Mouse (Mus musculus): ENCODE measurements around the gene Dynll1. TPM values are rescaled to one million over a fixed set of nuclear protein-coding genes. Genes with fewer than 3 reads are reported as not detected.

Gene Dynll1
- total and polyA plus RNA-seq, 3 experiments = 561 to 740 (median 736) TPM

- peak; percentile 96 for DNase-seq (ENCODE audit: low read depth, low spot score)
- Histone ChIP-seq H3K36me3 (ENCODE audit: control insufficient read depth in 1 of 2, insufficient read depth in 2 of 2, low read length in 2 of 2) (peaks cover 2 to 28% of the 10 kb centered on the region in 2 experiments; a peak in 3 of 4 replicates), H3K27me3 (ENCODE audit: control insufficient read depth in 1 of 2, insufficient read depth in 2 of 2, low read length in 2 of 2) (no peaks in the 10 kb centered on the region), H3K79me2 (ENCODE audit: control insufficient read depth, insufficient read depth, low read length, poor library complexity) (peaks cover 49% of the 10 kb centered on the region), H3K4me3 (ENCODE audit: control insufficient read depth in 1 of 2, insufficient read depth in 1 of 2, low read depth in 2 of 2, low read length in 2 of 2) (peak within 1 kb of the TSS; percentile 94 to 95), H3K9me3 (replicated peaks; ENCODE audit: insufficient read depth, low read length) (no peaks in the 10 kb centered on the region), H3K27ac (ENCODE audit: control insufficient read depth, low read depth, low read length) (peak within 1 kb of the TSS; percentile 80), H3K4me1 (ENCODE audit: control insufficient read depth in 1 of 2, insufficient read depth in 2 of 2, low read length in 2 of 2) (peaks cover 2 to 12% of the 10 kb centered on the region in 2 experiments; a peak in 1 of 4 replicates), H3K9ac (ENCODE audit: control insufficient read depth, low read depth, low read length, poor library complexity, severe bottlenecking) (peak within 1 kb of the TSS; percentile 92)
- TF ChIP-seq NELFE (IDR thresholded peaks at IDR 0.05; ENCODE audit: low read depth, low read length) (peak; percentile 57; the same call in 1 of the 2 replicates), POLR2A (IDR thresholded peaks at IDR 0.05; ENCODE audit: control insufficient read depth in 1 of 2, insufficient read depth in 1 of 2, low read depth in 1 of 2, low read length in 2 of 2, poor library complexity in 1 of 2) (peak; percentile 83 to 85), ELF1 (IDR thresholded peaks at IDR 0.05; ENCODE audit: low read depth, low read length) (peak; percentile 81), SIN3A (IDR thresholded peaks at IDR 0.05; ENCODE audit: low read length) (peak; percentile 62), CHD2 (IDR thresholded peaks at IDR 0.05; ENCODE audit: low read length) (no peak), MAZ (IDR thresholded peaks at IDR 0.05; ENCODE audit: low read depth, low read length) (peak; percentile 95), ZMIZ1 (IDR thresholded peaks at IDR 0.05; ENCODE audit: low read depth, low read length) (peak; percentile 62), ETS1 (IDR thresholded peaks at IDR 0.05; ENCODE audit: low read depth, low read length) (peak; percentile 41; the same call in 1 of the 2 replicates), ZC3H11A (IDR thresholded peaks at IDR 0.05; ENCODE audit: low read depth, low read length) (no peak), TCF12 (IDR thresholded peaks at IDR 0.05; ENCODE audit: low read depth, low read length) (peak; percentile 22; the same call in 1 of the 2 replicates), MEF2A (IDR thresholded peaks at IDR 0.05; ENCODE audit: extremely low read depth, insufficient replicate concordance, low read depth, low read length, poor library complexity, severe bottlenecking) (no peak), NRF1 (IDR thresholded peaks at IDR 0.05; ENCODE audit: insufficient read depth, low read depth, low read length, poor library complexity, severe bottlenecking) (peak; percentile 94), MAX (IDR thresholded peaks at IDR 0.05; ENCODE audit: low read length) (0 out of 2 replicates have a peak, but pooled peaks have one; percentile 21), HCFC1 (IDR thresholded peaks at IDR 0.05; ENCODE audit: low read depth, low read length) (peak; percentile 84), USF1 (IDR thresholded peaks at IDR 0.05; ENCODE audit: low read depth, low read length) (peak; percentile 13; the same call in 1 of the 2 replicates)
Observed at GRCm38 (mm10) chr5:115326875-115327609, 26.2 kb upstream of the Dynll1 start, which contains the start of gene Srsf9. Gene Srsf9 (plus strand): TSS chr5:115327177.

- Histone ChIP-seq H3K9me3 (replicated peaks; ENCODE audit: insufficient read depth, low read length) (no peaks in the 10 kb centered on the region), H3K36me3 (ENCODE audit: control insufficient read depth in 1 of 2, insufficient read depth in 2 of 2, low read length in 2 of 2) (peaks cover 0 to 24% of the 10 kb centered on the region in 2 experiments; a peak in 2 of 4 replicates), H3K27me3 (ENCODE audit: control insufficient read depth in 1 of 2, insufficient read depth in 2 of 2, low read length in 2 of 2) (no peaks in the 10 kb centered on the region), H3K4me3 (ENCODE audit: control insufficient read depth in 1 of 2, insufficient read depth in 1 of 2, low read depth in 2 of 2, low read length in 2 of 2) (peak overlapping the region; percentile 85 to 92), H3K27ac (ENCODE audit: control insufficient read depth, low read depth, low read length) (peak overlapping the region; percentile 80), H3K9ac (ENCODE audit: control insufficient read depth, low read depth, low read length, poor library complexity, severe bottlenecking) (peak overlapping the region; percentile 83), H3K79me2 (ENCODE audit: control insufficient read depth, insufficient read depth, low read length, poor library complexity) (peaks cover 46% of the 10 kb centered on the region), H3K4me1 (ENCODE audit: control insufficient read depth in 1 of 2, insufficient read depth in 2 of 2, low read length in 2 of 2) (peaks cover 2 to 10% of the 10 kb centered on the region in 2 experiments; a peak in 1 of 4 replicates)
- peak; percentile 75 for DNase-seq (ENCODE audit: low read depth, low spot score)
- TF ChIP-seq USF2 (IDR thresholded peaks at IDR 0.05; ENCODE audit: borderline replicate concordance in 1 of 2, insufficient read depth in 1 of 2, low read depth in 1 of 2, low read length in 2 of 2) (no peak), SMC3 (IDR thresholded peaks at IDR 0.05; ENCODE audit: low read depth, low read length) (peak; percentile 20), MAZ (IDR thresholded peaks at IDR 0.05; ENCODE audit: low read depth, low read length) (0 out of 2 replicates have a peak, but pooled peaks have one; percentile 28), EP300 (IDR thresholded peaks at IDR 0.05; ENCODE audit: low read depth in 1 of 2, low read length in 2 of 2) (peak in 1 of 2 experiments; percentile 54; a peak in 2 of 4 replicates), TBP (IDR thresholded peaks at IDR 0.05; ENCODE audit: low read depth, low read length) (peak; percentile 64), ZMIZ1 (IDR thresholded peaks at IDR 0.05; ENCODE audit: low read depth, low read length) (no peak), RCOR1 (IDR thresholded peaks at IDR 0.05; ENCODE audit: low read depth, low read length) (0 out of 2 replicates have a peak, but pooled peaks have one; percentile 11), ETS1 (IDR thresholded peaks at IDR 0.05; ENCODE audit: low read depth, low read length) (peak; percentile 29; the same call in 1 of the 2 replicates), RAD21 (IDR thresholded peaks at IDR 0.05; ENCODE audit: low read depth, low read length) (no peak), GATA1 (IDR thresholded peaks at IDR 0.05; ENCODE audit: low read depth, low read length) (peak; percentile 66)
Observed at GRCm38 (mm10) chr5:115326256-115326831, 25.5 kb upstream of the Dynll1 start.

Measured in MEL (cell line).